Mouse (Mus musculus) intestine, embryonic 14.5 days (tissue): ENCODE results near the gene Tuba1a. TPM values are rescaled to one million over a fixed set of nuclear protein-coding genes. Genes with fewer than 3 reads are reported as not detected.

ENCODE experiments used
- ATAC-seq: fragments of 200-750 bp; cut with Nextera tagmentation; replicated peaks from 2 replicates; pipeline ENCODE4 v1.8.0; 2017; ENCODE audit warnings: low read depth, moderate number of reproducible peaks, moderate TSS enrichment, moderate library complexity; ENCODE audit not compliant: low FRiP score, low TSS enrichment
- DNase-seq: peaks from one replicate; pipeline ENCODE4 v3.0.0-alpha.2; 2018; ENCODE audit warnings: low spot score
- H3K27ac ChIP-seq: fragments of 300-500 bp; sonication (generic); 2 replicates; pipeline ENCODE4 v1.5.1; 2014; ENCODE audit warnings: low read depth, mild to moderate bottlenecking, control low read depth
- H3K27me3 ChIP-seq: fragments of 300-500 bp; sonication (generic); replicated peaks from 2 replicates; pipeline ENCODE4 v1.6.1; 2014; ENCODE audit warnings: low read length, control low read depth; ENCODE audit not compliant: control insufficient read depth, insufficient read depth
- H3K36me3 ChIP-seq: fragments of 300-500 bp; sonication (generic); 2 replicates; pipeline ENCODE4 v1.6.1; 2014; ENCODE audit warnings: low read length, control low read depth; ENCODE audit not compliant: control insufficient read depth, insufficient read depth
- H3K4me1 ChIP-seq: fragments of 300-500 bp; sonication (generic); replicated peaks from 2 replicates; pipeline ENCODE4 v1.6.1; 2014; ENCODE audit warnings: low read length, control low read depth, mixed read lengths; ENCODE audit not compliant: control insufficient read depth, insufficient read depth
- H3K4me2 ChIP-seq: fragments of 300-500 bp; sonication (generic); 2 replicates; pipeline ENCODE4 v1.6.1; 2014; ENCODE audit warnings: low read length
- H3K4me3 ChIP-seq: fragments of 300-500 bp; sonication (generic); 2 replicates; pipeline ENCODE4 v1.5.1; 2014; ENCODE audit warnings: low read depth, low read length, control low read depth, mixed read lengths
- H3K9ac ChIP-seq: fragments of 300-500 bp; sonication (generic); 2 replicates; pipeline ENCODE4 v1.6.1; 2014; ENCODE audit warnings: mild to moderate bottlenecking, low read length
- H3K9me3 ChIP-seq: fragments of 300-500 bp; sonication (generic); 2 replicates; pipeline ENCODE4 v1.6.1; 2016; ENCODE audit warnings: low read length, control low read depth; ENCODE audit not compliant: control insufficient read depth
- WGBS: fragments of 180-500 bp; shearing (Covaris S2); extraction: QIAGEN DNeasy Blood & Tissue Kit; methylation state at CpG from one replicate; pipeline ENCODE4 v1.1.7; 2014; 5-methylcytosine and 5-hydroxymethylcytosine counted together
- polyA plus RNA-seq: library from polyadenylated mRNA; unstranded; fragments of >200 nt; fragmentation: Nextera tagmentation; extraction: Ambion mirVana; gene quantifications from 2 replicates; pipeline ENCODE4 v1.2.1, GENCODE M21; 2014

Gene Tuba1a
- polyA plus RNA-seq, 1 experiment from 2014 or later: 1,282 TPM

GRCm38 (mm10) chr15:98916016-98916415, 37.5 kb downstream of the Tuba1a start:
- Histone ChIP-seq H3K4me1 (peaks cover 14% of the 10 kb centered on the region), H3K4me3 (no peak overlapping the region), H3K27ac (no peak overlapping the region), H3K4me2 (no peak overlapping the region), H3K9me3 (no peaks in the 10 kb centered on the region), H3K9ac (no peak overlapping the region; the same call in 1 of the 2 replicates), H3K27me3 (no peaks in the 10 kb centered on the region), H3K36me3 (peaks cover 27% of the 10 kb centered on the region)
- 87% methylated on average over 4 of the region's 4 CpGs for WGBS
- ATAC-seq: no peak
- no peak for DNase-seq

- H3K4me2 ChIP-seq: no peak overlapping the region
- peaks cover 38% of the 10 kb centered on the region for H3K36me3 ChIP-seq
- H3K4me1 ChIP-seq: peaks cover 14% of the 10 kb centered on the region
- no peak overlapping the region for H3K27ac ChIP-seq
- no peaks in the 10 kb centered on the region for H3K9me3 ChIP-seq
- H3K27me3 ChIP-seq: no peaks in the 10 kb centered on the region
- ATAC-seq (no peak), DNase-seq (no peak)
- H3K9ac ChIP-seq: no peak overlapping the region
- no peak overlapping the region for H3K4me3 ChIP-seq
- WGBS: 94% methylated on average over 6 of the region's 6 CpGs
Measured at GRCm38 (mm10) chr15:98914903-98915302, 38.6 kb downstream of the Tuba1a start.

GRCm38 (mm10) chr15:98904692-98905091, 48.8 kb downstream of the Tuba1a start:
- DNase-seq: peak; percentile 70
- WGBS: 28% methylated on average over 10 of the region's 10 CpGs
- H3K36me3 ChIP-seq: peaks cover 48% of the 10 kb centered on the region

DNA sequence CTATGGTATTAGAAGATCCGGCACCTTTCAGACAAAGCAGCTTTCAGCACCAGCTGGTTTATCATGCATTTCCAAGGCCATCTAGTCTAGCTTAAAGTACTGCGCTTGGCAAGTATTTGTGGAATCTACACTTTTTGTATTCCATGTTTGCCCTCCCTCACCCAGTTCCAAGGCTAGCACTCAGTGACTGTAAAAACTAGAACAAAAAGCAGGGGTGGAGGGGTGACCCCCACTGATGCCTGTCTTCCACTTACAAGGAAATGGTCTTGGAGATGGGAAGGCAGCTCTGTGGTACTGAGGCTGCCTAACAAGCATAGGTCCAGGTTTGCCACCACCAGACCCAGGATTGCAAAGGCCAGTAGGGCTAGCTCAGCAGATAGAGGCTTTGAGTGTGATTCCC, 50.9 kb downstream of the Tuba1a start:
- DNase-seq (no peak), ATAC-seq (no peak)
- Histone ChIP-seq H3K4me2 (no peak overlapping the region), H3K36me3 (peaks cover 28% of the 10 kb centered on the region), H3K9me3 (no peaks in the 10 kb centered on the region), H3K4me1 (0 out of 2 replicates have a peak, but pooled peaks cover 7% of the 10 kb centered on the region), H3K27me3 (peaks cover 31% of the 10 kb centered on the region), H3K27ac (no peak overlapping the region), H3K9ac (no peak overlapping the region), H3K4me3 (no peak overlapping the region)
- 93% methylated on average over 2 of the region's 2 CpGs for WGBS

More at GRCm38 (mm10) chr15:98904692-98905091, 48.8 kb downstream of the Tuba1a start:
- no peaks in the 10 kb centered on the region for H3K4me1 ChIP-seq
- H3K4me2 ChIP-seq: no peak overlapping the region
- ATAC-seq: no peak
- peaks cover 11% of the 10 kb centered on the region for H3K27me3 ChIP-seq
- H3K27ac ChIP-seq: no peak overlapping the region
- no peaks in the 10 kb centered on the region for H3K9me3 ChIP-seq
- no peak overlapping the region for H3K9ac ChIP-seq
- no peak overlapping the region for H3K4me3 ChIP-seq

DNA sequence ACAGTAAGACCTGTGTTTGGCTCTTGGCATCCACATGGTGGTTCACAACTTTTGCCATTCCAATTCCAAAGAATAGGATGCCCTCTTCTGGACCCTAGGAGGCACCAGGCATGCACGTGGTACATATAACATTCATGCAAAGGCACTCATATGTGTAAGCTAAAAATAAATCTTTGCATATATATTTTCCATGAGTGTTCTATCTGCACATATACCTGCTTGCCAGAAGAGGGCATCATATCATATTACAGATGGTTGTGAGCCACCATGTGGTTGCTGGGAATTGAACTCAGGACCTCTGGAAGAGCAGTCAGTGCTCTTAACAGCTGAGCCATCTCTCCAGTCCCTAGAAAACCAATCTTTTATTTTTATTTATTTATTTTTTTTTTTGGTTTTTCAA, 52.0 kb downstream of the Tuba1a start:
- ATAC-seq (no peak), DNase-seq (no peak)
- H3K4me1 ChIP-seq: 0 out of 2 replicates have a peak, but pooled peaks cover 7% of the 10 kb centered on the region
- no peak overlapping the region for H3K4me2 ChIP-seq
- H3K9me3 ChIP-seq: no peaks in the 10 kb centered on the region
- peaks cover 42% of the 10 kb centered on the region for H3K27me3 ChIP-seq
- no peak overlapping the region for H3K4me3 ChIP-seq
- H3K36me3 ChIP-seq: peaks cover 19% of the 10 kb centered on the region; the same call in 1 of the 2 replicates
- WGBS: 42% methylated on average over 1 of the region's 1 CpGs
- no peak overlapping the region for H3K27ac ChIP-seq
- H3K9ac ChIP-seq: no peak overlapping the region

Other genes starting within 250 kb of the Tuba1a start
- gene Ccdc65, start 245.5 kb downstream of the Tuba1a start, polyA plus RNA-seq: 0.57 and 1.6 TPM in 2 replicates
- 47.9 and 53.1 TPM in 2 replicates for gene Fkbp11, start 225.5 kb downstream of the Tuba1a start, polyA plus RNA-seq
- gene Arf3, start 190.5 kb downstream of the Tuba1a start, polyA plus RNA-seq: 34.6 and 37.1 TPM in 2 replicates
- 0.12 TPM in 1 of 2 replicates, not detected in the other for gene Wnt10b, start 175.6 kb downstream of the Tuba1a start, polyA plus RNA-seq
- gene Wnt1, start 163.8 kb downstream of the Tuba1a start, polyA plus RNA-seq: not detected in 2 replicates
- gene Ddn, start 144.2 kb downstream of the Tuba1a start, polyA plus RNA-seq: not detected in 2 replicates
- gene Prkag1, start 122.2 kb downstream of the Tuba1a start, polyA plus RNA-seq: 77.0 and 77.3 TPM in 2 replicates
- gene Kmt2d, start 82.5 kb downstream of the Tuba1a start, polyA plus RNA-seq: 16.2 and 17.5 TPM in 2 replicates
- 9.5 and 11.4 TPM in 2 replicates for gene Rhebl1, start 59.2 kb downstream of the Tuba1a start, polyA plus RNA-seq
- 0.62 and 1.0 TPM in 2 replicates for gene Dhh, start 55.2 kb downstream of the Tuba1a start, polyA plus RNA-seq
- 4.1 and 5.5 TPM in 2 replicates for gene Lmbr1l, start 35.5 kb downstream of the Tuba1a start, polyA plus RNA-seq
- gene Tuba1b, start 19.1 kb downstream of the Tuba1a start, polyA plus RNA-seq: 1,667 and 1,776 TPM in 2 replicates
- gene Gm49450, start 152 bp downstream of the Tuba1a start, polyA plus RNA-seq: not detected in 2 replicates
- gene Tuba1c, start 76.2 kb upstream of the Tuba1a start, polyA plus RNA-seq: 269 and 276 TPM in 2 replicates
- 54.4 and 56.3 TPM in 2 replicates for gene Prph, start 101.5 kb upstream of the Tuba1a start, polyA plus RNA-seq
- gene Troap, start 120.9 kb upstream of the Tuba1a start, polyA plus RNA-seq: 25.4 and 27.7 TPM in 2 replicates
- gene C1ql4, start 134.1 kb upstream of the Tuba1a start, polyA plus RNA-seq: 0.16 TPM in 1 of 2 replicates, not detected in the other
- 16.3 and 20.2 TPM in 2 replicates for gene Dnajc22, start 139.5 kb upstream of the Tuba1a start, polyA plus RNA-seq
- gene Spats2, start 172.2 kb upstream of the Tuba1a start, polyA plus RNA-seq: 38.4 and 41.4 TPM in 2 replicates